Mouse (Mus musculus) left cerebral cortex, postnatal 36 days (tissue): ENCODE measurements at regions not wholly inside any gene's neighbourhood (a gene's known extent, or its start where the extent isn't known, plus 50 kb on each side); places are given as distances from the start of the nearest gene placed in this dataset.

Source experiments
- DNase-seq, 2 experiments: peaks; one replicate each; pipeline ENCODE4 v3.0.0; 2021 to 2022; ENCODE audit warnings: low spot score in 2 of 2, mixed read lengths in 1 of 2
- intact Hi-C: fragments of 180-260 bp; cut with DNase I; formaldehyde crosslinking; loops from one replicate; pipeline ENCODE4 v1.15.1; 2025

DNA sequence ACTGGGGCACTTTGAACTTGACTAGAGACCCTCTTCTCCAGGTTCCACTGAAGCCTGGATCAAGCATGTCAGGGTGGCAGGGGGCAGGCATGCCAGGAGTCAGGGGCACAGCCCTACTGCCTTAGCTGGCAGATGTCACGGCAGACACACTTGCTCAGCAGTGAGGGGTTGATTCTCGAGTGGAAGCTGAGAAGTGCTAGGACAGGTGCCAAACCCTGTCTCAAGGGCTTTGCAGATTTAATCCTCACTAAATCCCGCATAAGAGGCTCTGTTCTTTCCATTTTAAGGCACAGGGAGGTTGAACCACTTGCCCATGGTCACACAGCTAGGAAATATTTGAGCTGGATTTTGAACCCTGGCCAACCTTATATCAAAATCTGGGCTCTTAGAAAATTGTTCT, 223.5 kb upstream of the Mvb12b start:
- intact Hi-C loops, result no loop called here
- no peak for DNase-seq

DNA sequence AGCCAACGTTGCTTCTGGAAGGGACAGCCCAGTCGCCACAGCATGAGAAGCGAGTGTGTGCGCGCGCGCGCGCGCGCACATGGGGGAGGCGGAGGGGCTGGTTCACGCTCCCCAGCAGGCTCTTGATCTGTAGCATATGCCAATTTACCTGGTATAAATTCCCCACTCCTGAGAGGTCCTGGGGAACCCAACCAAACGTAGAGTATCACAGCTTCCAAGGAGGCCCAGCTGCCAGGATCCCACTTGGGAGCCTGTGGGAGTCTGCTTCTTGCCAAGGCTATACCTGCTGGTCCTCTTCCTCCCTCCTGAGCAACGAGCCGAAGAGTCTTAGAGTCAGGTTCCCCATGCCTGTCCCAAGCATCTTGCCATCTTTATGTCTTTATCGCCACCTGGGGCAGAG, 222.8 kb upstream of the Mvb12b start:
- intact Hi-C loops, result no loop called here
- no peak for DNase-seq

DNA sequence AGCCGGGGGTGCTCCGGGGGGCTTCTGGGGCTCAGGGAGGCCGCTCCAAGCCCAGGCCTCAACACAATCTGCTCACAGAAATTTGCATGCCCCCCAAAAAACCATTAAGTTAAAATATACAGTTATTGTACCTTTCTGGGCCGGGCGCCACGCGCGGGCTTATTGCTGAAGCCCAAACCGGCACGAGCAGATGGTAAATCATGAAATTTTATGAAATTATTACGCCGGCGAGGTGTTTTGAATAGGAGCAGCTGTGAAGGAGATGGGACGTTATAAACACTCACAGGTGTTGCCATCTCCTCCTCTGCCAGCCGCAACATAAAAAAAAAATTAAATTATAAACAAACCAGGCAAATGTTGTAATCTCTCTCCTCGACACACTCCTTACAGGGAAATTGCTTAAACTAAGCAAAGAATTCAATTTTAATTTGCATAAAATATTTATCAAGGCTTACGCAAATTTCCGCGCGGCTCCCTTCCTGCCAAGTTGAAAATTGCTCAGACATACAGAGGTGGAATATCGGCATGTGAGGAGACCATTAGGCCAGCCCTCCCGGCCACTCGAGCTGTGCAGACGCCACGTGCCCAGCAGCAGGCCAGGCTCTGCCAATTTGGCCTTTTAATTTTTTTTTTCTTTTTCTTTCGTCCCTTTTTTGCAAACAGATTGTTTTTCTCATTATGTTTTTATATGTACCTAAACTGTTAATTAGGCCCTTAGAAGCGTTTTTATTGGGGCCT, 220.0 kb upstream of the Mvb12b start:
- intact Hi-C loops, result no loop called here
- peak in 1 of 2 experiments; percentile 24 for DNase-seq

DNA sequence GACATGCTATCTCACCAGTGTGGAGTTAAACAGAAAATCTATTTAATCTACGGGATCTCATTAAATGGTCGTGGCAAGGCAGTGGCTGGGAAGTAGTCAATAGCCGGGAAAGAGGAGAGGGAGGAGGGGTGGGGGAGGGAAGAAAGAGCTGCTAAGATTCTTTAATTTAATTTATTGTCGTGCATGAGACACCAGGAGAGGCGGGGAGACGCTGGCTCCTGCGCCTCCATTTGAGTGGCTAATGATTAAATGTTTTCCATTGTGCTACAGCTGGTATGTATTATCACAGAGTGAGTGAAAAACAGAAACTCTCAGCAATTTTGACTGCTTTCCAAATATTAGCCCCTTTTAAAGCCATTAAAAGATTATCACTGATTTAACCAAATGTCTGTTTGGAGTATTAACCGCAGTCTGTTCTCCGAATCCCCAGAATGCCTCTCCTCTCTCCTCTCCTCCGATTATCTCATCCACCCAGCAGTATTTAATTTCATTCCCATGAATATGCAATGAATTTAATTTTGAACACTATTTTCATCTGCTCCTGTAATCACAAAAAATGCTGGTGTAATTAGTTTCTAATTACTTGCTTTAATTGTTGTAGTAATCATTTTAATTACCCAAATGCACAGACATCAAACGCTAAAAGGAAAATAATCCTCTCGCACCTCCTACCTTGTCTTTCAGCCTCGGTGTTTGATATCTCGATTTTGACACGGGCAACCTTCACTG, 219.3 kb upstream of the Mvb12b start:
- no peak for DNase-seq
- intact Hi-C loops, result no loop called here

DNA sequence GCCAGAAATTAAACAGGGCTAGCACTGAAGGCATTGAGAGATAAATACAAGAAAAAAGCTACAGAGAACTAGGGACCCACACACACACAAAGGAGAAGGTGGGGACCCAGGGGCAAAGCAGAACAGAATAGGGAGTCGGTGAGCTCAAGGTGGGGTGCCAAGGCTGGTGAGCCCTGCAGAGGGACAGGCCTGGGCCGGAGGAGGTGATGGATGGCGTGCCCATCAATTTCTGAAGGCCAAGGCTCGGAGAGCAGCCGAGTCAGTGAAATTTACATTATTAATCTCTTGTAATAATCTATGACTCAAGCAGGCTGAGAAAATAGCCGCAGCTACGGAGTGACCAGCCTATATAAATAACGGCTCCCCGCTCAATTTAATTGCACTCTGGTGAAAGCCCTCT, 218.5 kb upstream of the Mvb12b start:
- intact Hi-C loops, result no loop called here

DNA sequence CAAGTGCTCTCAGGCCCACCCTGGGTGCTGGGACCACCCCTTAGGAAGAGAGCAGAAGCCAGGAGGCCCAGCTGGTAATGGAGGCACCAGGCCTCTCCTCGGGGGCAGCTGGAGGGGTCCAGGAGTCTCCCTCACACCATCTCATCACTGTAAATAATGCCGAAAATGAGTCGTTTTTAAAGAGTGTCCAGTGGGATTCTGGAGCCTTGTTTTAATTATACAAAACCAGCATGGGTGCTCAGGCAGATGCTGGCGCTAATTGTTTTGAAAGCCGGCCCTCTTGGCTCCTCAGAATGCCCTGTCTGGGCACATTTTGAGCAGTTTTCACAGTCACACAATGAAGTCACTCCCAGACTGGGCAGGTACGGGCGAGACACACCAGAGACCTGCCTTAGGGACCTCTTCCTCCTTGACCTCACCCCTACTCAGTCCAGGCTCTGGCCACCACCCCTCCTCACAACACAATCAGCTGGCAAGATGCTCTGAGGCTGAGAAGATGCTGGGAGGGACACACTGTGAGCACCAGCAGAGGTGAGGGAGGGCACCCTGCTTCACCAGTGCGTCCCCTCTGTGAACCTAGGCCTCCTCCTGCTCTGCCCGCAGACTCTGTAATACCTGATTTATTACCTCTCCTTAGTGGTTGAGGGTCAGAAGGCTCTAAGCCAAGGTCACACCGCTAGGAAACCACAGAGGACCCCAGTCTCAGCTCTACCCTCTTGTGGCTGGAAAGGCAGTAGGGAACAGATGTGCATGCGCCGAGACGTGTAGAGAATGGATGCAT, 217.7 kb upstream of the Mvb12b start:
- intact Hi-C loops, result no loop called here
- DNase-seq, result no peak

More for the DNA sequence above, 218.5 kb upstream of the Mvb12b start:
- DNase-seq, result no peak

DNA sequence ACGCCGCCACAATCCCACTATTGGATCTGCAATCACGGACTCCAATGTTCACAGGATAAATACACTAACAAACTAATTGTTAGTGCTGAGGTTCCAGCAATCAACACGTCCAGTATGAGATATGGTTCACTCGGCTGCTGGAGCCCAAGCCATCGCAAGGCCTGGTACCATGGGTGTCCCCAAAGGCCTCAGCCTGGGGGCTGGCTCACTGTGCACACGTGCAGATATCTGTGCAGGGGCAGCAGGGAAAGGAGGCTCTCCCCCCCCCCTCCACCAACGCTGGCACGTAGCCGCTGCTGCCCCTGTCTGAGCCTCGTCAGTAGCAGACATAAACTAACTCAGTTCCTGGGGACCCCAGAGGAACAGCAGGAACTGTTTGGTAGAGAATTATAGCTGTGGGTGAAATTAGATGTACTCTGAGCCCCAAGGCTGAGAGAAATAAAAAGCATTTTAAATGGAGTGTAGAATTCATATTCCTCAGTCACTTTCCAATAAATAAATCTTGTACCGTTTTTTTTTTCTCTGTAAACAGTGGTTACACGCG, 210.3 kb upstream of the Mvb12b start:
- no peak for DNase-seq
- intact Hi-C loops, result no loop called here

DNA sequence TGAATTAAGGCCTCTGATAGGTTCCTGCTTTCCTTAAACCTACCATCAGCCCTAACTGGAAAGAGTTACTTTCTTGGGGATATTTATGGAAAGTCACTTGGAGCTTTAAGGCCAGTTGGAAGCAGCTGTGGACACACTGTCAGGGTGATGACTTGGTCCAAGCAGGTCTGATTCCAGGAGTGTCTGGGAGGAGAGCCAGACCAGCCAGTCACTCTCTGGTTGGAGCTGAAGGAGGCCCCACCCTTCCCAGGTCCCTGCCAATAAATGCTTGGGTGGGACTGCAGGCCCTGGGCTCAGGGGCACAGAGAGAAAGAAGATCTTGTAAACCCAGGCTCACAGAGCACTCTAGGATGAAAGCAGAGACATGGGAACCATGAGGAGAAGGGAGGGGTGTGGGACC, 208.8 kb upstream of the Mvb12b start:
- DNase-seq, result no peak
- intact Hi-C loops, result no loop called here

DNA sequence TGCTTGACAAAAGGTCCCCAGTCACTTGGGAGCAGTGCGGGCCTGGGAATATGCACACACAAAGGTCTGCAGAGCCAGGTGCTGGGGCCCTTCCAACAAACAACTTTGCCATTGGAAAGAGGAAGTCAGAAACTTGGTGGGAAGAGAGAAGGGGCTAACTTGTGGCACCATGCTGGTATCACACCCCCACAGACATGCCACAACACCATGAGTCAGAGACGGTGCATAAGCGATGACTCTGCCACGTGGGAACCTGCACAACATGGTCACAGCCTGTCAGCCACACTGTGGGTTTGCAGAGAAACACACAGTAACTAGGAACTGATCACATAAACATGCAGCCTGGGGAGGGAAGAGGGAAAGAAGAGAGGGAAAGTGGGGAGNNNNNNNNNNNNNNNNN, 201.1 kb upstream of the Mvb12b start:
- no peak for DNase-seq

DNA sequence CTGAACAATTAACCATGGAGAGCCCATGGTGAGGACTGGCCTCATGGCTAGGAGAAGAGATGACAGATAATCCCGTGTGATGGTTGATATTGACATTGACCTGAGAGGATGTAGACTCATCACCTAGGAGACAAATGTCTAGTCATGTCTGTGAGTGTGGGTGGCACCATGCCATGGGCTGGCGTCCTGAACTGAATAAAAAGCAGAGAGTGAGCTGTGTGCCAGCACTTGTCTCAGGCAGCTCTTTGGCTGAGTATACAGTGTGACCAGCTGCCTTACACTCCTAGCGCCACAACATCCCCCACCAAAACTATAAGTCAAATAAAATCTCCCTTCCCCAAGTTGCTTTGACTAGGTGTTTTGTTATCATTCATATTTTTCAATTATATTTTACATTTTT, 198.4 kb upstream of the Mvb12b start:
- DNase-seq, result no peak
- intact Hi-C loops, result no loop called here

More for the DNA sequence above, 201.1 kb upstream of the Mvb12b start:
- intact Hi-C loops, result no loop called here

DNA sequence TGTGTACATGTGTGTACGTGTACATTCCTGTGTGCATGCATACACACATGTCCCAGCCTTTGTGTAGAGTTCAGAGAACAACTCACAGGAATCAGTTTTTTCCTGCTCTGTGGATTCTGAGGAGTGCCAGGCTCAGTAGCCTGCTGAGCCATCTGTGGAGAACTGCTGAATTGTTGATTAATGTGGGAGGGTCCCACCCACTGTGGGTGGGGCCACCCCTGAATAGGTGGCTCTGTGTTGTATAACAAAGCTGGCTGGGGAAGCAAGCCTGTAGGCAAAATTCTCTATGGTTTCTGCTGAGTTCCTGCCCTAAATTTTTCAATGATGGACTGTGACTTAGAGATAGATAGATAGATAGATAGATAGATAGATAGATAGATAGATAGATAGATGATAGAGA, 196.8 kb upstream of the Mvb12b start:
- intact Hi-C loops, result no loop called here
- DNase-seq, result peak in 1 of 2 experiments; percentile 13

DNA sequence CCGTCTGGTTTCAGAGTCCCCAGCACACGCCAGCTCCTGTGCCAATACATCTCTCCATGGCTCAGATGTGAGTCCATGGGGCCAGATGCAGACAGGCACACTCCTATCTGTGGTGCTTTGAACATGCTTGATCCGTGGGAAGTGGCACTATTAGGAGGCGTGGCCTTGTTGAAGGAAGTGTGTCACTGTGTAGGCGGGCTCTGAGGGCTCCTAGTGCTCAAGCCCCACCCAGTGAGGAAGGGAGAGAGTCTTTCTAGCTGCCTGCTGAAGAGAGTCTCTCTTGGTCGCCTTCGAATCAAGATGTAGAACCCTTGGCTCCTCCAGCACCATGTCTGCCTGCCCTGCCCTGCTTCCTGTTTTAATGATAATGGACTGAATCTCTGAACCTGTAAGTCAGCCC, 194.7 kb upstream of the Mvb12b start:
- no peak for DNase-seq
- intact Hi-C loops, result no loop called here

DNA sequence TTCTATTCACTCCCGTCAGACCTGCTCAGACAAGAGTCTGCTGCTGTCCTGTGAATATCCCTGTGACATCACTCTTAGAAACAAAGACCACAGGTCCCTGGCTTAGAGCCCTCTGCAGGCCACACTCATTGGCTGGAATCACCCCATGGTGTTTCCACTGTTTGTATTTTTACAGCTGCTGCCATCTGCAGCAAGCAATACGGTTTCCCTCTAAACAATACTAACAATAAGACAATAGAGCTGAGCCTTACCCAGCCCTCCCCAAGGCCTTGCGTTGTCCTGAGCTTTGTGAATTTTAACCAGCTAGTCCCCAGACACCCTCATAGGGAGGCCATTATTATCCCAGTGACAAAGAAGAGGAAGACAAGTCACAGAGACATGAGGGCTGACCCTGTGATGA, 192.4 kb upstream of the Mvb12b start:
- intact Hi-C loops, result no loop called here
- no peak for DNase-seq

DNA sequence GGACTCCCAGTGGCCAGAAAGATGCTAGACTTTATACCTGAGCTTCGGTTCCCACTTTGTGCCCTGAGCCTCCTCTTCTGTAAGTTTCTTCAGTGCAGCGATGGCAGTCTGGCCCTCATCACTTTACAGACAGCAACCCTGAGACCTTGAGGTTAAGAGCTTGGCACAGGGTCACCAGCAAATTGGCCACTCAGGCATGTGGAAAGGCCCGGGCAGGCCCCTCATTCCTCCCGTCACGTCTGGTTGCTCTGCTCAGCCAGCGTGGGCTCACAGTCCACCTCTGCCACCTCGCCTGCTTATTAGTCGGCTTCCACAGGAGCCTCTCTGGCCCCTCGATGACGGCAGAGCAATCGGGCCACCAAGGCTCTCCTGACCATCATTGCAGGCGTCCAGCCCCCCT, 191.5 kb upstream of the Mvb12b start:
- intact Hi-C loops, result no loop called here
- no peak for DNase-seq

DNA sequence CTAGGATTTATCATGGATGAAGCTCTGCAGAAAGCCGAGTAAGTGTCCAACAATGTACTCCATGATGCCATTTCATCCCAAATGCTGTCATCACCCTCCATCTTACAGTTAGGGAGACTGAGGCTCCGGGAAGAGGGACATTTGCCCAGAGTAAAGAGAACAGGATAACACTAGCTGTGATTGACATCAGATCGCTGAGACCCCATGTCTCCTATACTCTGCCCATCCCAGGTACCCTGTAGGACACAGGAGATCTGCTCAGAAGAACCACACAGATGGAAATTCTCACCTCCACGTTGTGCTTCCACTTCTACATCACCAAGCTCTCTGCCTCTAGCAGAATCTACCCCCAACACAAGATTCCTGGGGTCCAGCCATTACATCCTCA, 191.1 kb upstream of the Mvb12b start:
- no peak for DNase-seq

DNA sequence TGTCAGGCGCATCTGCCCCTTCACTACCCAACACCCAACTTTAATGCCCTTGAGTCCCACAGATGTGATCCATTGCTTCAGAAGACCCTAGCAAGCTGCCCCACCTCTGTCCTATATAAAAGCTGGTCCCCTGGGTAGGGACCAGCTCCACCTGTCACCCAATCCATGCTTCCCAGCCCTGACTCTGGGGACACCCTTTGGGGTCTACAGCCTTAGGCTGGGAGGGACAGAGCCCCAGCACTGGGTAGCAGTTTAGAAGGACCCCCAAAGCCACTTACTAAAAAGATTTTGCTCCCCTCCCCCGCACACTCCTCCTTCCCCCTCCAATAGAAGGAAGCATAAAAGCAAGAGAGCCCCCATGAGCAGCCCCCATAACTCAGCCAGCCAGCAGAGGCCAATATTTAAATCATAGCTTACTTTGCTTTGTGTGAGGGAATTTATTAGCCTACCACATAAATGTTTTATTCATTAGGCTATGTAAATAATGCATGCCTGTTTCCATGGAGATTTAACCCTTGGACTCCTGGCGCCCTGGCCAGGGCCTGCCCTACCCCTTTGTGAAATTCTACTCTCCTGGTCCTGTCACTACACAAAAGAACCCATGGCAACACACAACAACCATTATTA, 190.6 kb upstream of the Mvb12b start:
- intact Hi-C loops, result no loop called here
- DNase-seq, result no peak

More for the DNA sequence above, 191.1 kb upstream of the Mvb12b start:
- intact Hi-C loops, result no loop called here

DNA sequence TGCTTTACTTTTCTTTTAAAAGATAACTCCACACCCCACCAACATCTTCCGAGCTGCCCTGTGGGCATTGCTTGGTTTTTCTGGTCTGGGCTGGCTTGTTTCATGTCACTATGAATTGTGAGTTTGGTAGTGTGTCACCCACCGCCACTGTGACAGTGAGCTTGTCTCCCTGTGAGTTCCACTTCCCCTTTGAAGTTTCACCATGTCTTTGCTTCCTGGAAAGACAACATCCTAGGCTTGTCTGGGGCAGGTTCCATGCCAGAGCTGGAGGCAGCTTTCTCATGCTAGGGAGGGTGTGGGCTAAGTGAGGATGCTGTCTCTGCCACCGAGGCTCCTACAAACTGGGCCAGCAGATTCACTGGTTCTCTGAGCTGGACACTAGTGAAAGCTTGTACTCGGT, 188.6 kb upstream of the Mvb12b start:
- intact Hi-C loops, result no loop called here
- no peak for DNase-seq

DNA sequence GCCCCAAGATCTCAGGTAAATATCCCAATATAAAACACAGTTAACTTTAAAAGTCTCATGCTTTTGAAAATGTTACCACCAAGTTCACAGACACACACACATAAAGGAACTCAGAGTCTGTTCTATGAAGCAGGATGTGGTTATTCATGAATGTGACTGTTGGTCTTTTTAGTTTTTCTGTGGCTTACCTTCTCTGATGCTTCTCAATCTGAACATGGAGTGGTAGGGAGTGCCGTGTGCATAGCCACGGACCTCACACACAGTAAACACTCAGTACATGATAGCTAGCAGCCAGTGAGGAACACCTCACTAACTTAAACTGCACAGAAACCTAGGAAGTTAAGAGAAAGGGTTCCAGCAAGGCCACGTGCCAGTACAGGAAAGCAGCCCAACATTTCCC, 186.3 kb upstream of the Mvb12b start:
- intact Hi-C loops, result no loop called here
- no peak for DNase-seq

DNA sequence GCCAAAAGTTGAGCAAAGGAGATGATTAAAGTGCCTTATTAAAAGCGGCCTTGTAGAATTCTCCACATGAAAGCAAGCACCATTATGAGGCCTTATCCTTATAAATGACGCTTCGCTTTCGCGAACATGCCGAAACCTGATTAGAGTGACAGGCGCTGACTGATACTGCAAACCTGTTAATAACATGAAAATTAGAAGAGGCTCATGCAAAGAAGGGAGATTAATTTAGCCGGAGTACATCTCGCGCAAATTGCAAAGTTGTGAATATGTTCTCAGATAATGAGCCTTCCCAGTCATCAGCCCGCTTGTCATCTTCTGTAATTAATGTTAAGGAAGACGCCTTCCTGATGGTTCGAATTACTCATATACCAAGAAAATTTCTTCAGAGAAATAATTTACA, 177.8 kb upstream of the Mvb12b start:
- no peak for DNase-seq

DNA sequence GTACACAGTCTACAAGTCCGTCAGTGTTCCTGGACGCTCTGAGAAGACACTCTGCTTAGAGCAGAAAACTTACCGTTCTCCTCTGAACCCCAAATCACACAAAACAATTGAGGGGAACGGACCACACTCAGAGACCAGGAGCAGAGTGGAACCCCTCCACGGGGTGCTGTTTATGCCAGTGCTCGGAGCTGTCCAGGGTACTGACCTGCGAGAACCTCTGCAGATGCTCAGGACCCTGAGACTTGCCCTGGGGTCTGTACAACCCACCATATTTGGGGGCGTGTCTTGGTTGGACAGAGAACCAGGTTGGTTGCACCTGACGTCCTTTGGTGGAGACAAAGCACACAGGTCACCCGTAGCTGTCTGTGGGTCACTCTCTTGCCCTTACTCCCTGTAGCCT, 177.3 kb upstream of the Mvb12b start:
- DNase-seq, result no peak
- intact Hi-C loops, result no loop called here

More for the DNA sequence above, 177.8 kb upstream of the Mvb12b start:
- intact Hi-C loops, result no loop called here
